Mouse (Mus musculus) myocyte (in vitro differentiated cells): ENCODE data around the gene Mbd3. TPM values are rescaled to one million over a fixed set of nuclear protein-coding genes. Genes with fewer than 3 reads are reported as not detected.
"Not testable (repeated sequence)": the region's sequence is repeated elsewhere in the genome, so short reads cannot be mapped to it uniquely, and the experiment has no call there.

Experiments used
- H3K27me3 ChIP-seq: one replicate; pipeline ENCODE4 v1.6.1; 2011; ENCODE audit not compliant: control insufficient read depth, insufficient read depth, insufficient read length
- H3K36me3 ChIP-seq: one replicate; pipeline ENCODE4 v1.6.1; 2011; ENCODE audit not compliant: control insufficient read depth, insufficient read depth
- H3K4me2 ChIP-seq: one replicate; pipeline ENCODE4 v1.6.1; 2011; ENCODE audit warnings: low read depth, control low read depth
- H3K4me3 ChIP-seq: one replicate; pipeline ENCODE4 v1.5.1; 2011; ENCODE audit warnings: mild to moderate bottlenecking, control low read depth, moderate library complexity
- H3K79me2 ChIP-seq: one replicate; pipeline ENCODE4 v1.6.1; 2011; ENCODE audit not compliant: control insufficient read depth, insufficient read depth
- H3ac ChIP-seq: one replicate; pipeline ENCODE4 v1.6.1; 2011; ENCODE audit not compliant: control insufficient read depth, insufficient read length
- CEBPB ChIP-seq: IDR thresholded peaks from 2 replicates; pipeline ENCODE4 v1.6.1; 2011; ENCODE audit warnings: mild to moderate bottlenecking, moderate library complexity; ENCODE audit not compliant: poor library complexity, insufficient read depth, severe bottlenecking
- E2F4 ChIP-seq: IDR thresholded peaks from one replicate; pipeline ENCODE4 v1.6.1; 2011; ENCODE audit warnings: mild to moderate bottlenecking, control low read depth, moderate library complexity; ENCODE audit not compliant: insufficient read depth
- MAX ChIP-seq: IDR thresholded peaks from one replicate; pipeline ENCODE4 v1.6.1; 2011; ENCODE audit warnings: low read depth, mild to moderate bottlenecking, control low read depth
- MYOD1 ChIP-seq, 3 experiments: IDR thresholded peaks; one replicate each; pipeline ENCODE4 v1.6.1; 2011; ENCODE audit warnings: control low read depth in 2 of 3, low read depth in 2 of 3, mild to moderate bottlenecking in 2 of 3, moderate library complexity in 1 of 3; ENCODE audit not compliant: insufficient read length in 2 of 3, control insufficient read depth in 1 of 3
- MYOG ChIP-seq, 3 experiments: IDR thresholded peaks; one replicate each; pipeline ENCODE4 v1.6.1; 2011; ENCODE audit warnings: control low read depth in 2 of 3, low read depth in 2 of 3, mild to moderate bottlenecking in 2 of 3; ENCODE audit not compliant: insufficient read length in 2 of 3, control insufficient read depth in 1 of 3, insufficient read depth in 1 of 3
- POLR2A ChIP-seq: IDR thresholded peaks from one replicate; pipeline ENCODE4 v1.6.1; 2011; ENCODE audit warnings: low read depth, mild to moderate bottlenecking, control low read depth, moderate library complexity; ENCODE audit not compliant: insufficient read length
- POLR2AphosphoS2 ChIP-seq: IDR thresholded peaks from one replicate; pipeline ENCODE4 v1.6.1; 2011; ENCODE audit warnings: low read depth, control low read depth; ENCODE audit not compliant: insufficient read length
- REST ChIP-seq: IDR thresholded peaks from one replicate; pipeline ENCODE4 v1.6.1; 2011; ENCODE audit warnings: mild to moderate bottlenecking, control low read depth, moderate library complexity; ENCODE audit not compliant: insufficient read depth, insufficient read length
- SRF ChIP-seq: IDR thresholded peaks from one replicate; pipeline ENCODE4 v1.6.1; 2011; ENCODE audit warnings: low read depth; ENCODE audit not compliant: control insufficient read depth, insufficient read length
- TCF12 ChIP-seq: IDR thresholded peaks from one replicate; pipeline ENCODE4 v1.6.1; 2011; ENCODE audit warnings: mild to moderate bottlenecking, control low read depth; ENCODE audit not compliant: poor library complexity, insufficient read depth, severe bottlenecking
- TCF3 ChIP-seq: IDR thresholded peaks from one replicate; pipeline ENCODE4 v1.6.1; 2011; ENCODE audit warnings: low read depth, control low read depth; ENCODE audit not compliant: insufficient read length
- USF1 ChIP-seq: IDR thresholded peaks from one replicate; pipeline ENCODE4 v1.6.1; 2011; ENCODE audit warnings: low read depth, mild to moderate bottlenecking, control low read depth, moderate library complexity
- polyA plus RNA-seq: library from polyadenylated mRNA; unstranded; fragments of >200 nt; fragmentation: generic; extraction: Trizol; gene quantifications from one replicate; pipeline ENCODE4 v1.2.1, GENCODE M21; 2012; ENCODE audit warnings: missing spikeins

Mbd3 gene
- polyA plus RNA-seq, 1 experiment, result 190 TPM

- Histone ChIP-seq H3ac (no peak overlapping the region), H3K27me3 (peaks cover 12% of the 10 kb centered on the region), H3K36me3 (no peaks in the 10 kb centered on the region), H3K4me2 (peak overlapping the region; percentile 97), H3K79me2 (no peaks in the 10 kb centered on the region), H3K4me3 (peak overlapping the region; percentile 95)
- TF ChIP-seq USF1 (no peak), SRF (no peak), E2F4 (no peak), TCF12 (no peak), MYOG (IDR thresholded peaks at IDR 0.05; ENCODE audit: control insufficient read depth in 1 of 3, insufficient read depth in 1 of 3, insufficient read length in 2 of 3, low read depth in 2 of 3) (peak in 1 of 3 experiments; percentile 25), TCF3 (no peak)
These were observed 50.4 kb downstream of the Mbd3 start for GRCm38 (mm10) chr10:80348981-80349380.

GRCm38 (mm10) chr10:80348244-80348781, 51.0 kb downstream of the Mbd3 start, which contains the start of gene Adamtsl5:
Gene Adamtsl5, minus strand, starts transcription at chr10:80348412.
- H3ac ChIP-seq, result peak within 1 kb of the TSS; percentile 6
- peak within 1 kb of the TSS; percentile 97 for H3K4me2 ChIP-seq
- H3K79me2 ChIP-seq, result no peaks in the 10 kb centered on the region
- no peaks in the 10 kb centered on the region for H3K36me3 ChIP-seq
- peaks cover 11% of the 10 kb centered on the region for H3K27me3 ChIP-seq
- no peak for TF ChIP-seq SRF
- TF ChIP-seq MYOD1 (IDR thresholded peaks at IDR 0.05; ENCODE audit: control insufficient read depth in 1 of 3, insufficient read length in 2 of 3, low read depth in 2 of 3), result peak in 2 of 3 experiments; percentile 20 to 78
- peak; percentile 67 for TF ChIP-seq POLR2A
- TF ChIP-seq TCF12, result no peak
- TF ChIP-seq MAX, result no peak
- TF ChIP-seq MYOG (IDR thresholded peaks at IDR 0.05; ENCODE audit: control insufficient read depth in 1 of 3, insufficient read depth in 1 of 3, insufficient read length in 2 of 3, low read depth in 2 of 3), result peak; percentile 14 to 81 (median 70)
- TF ChIP-seq POLR2AphosphoS2, result peak; percentile 36
- no peak for TF ChIP-seq E2F4
- H3K4me3 ChIP-seq, result peak within 1 kb of the TSS; percentile 95

- Histone ChIP-seq H3K27me3 (peaks cover 4% of the 10 kb centered on the region), H3K4me2 (peak overlapping the region; percentile 97), H3K4me3 (peak overlapping the region; percentile 95), H3K36me3 (no peaks in the 10 kb centered on the region), H3ac (peak overlapping the region; percentile 6), H3K79me2 (no peaks in the 10 kb centered on the region)
- TF ChIP-seq MYOG (IDR thresholded peaks at IDR 0.05; ENCODE audit: control insufficient read depth in 1 of 3, insufficient read depth in 1 of 3, insufficient read length in 2 of 3, low read depth in 2 of 3), result peak in 1 of 3 experiments; percentile 28
- peak in 1 of 3 experiments; percentile 36 for TF ChIP-seq MYOD1 (IDR thresholded peaks at IDR 0.05; ENCODE audit: control insufficient read depth in 1 of 3, insufficient read length in 2 of 3, low read depth in 2 of 3)
- no peak for TF ChIP-seq POLR2AphosphoS2
- TF ChIP-seq POLR2A, result peak; percentile 29
These were observed 51.8 kb downstream of the Mbd3 start for GRCm38 (mm10) chr10:80347514-80347967.

GRCm38 (mm10) chr10:80345929-80346328, 53.4 kb downstream of the Mbd3 start:
- not testable (repeated sequence) for H3K4me3 ChIP-seq, H3ac ChIP-seq, H3K27me3 ChIP-seq, H3K79me2 ChIP-seq, H3K36me3 ChIP-seq
- peak overlapping the region; percentile 59 for H3K4me2 ChIP-seq

GRCm38 (mm10) chr10:80345122-80345521, 54.2 kb downstream of the Mbd3 start:
- H3K27me3 ChIP-seq, result no peaks in the 10 kb centered on the region
- TF ChIP-seq POLR2AphosphoS2 (no peak), POLR2A (peak; percentile 0), MYOG (IDR thresholded peaks at IDR 0.05; ENCODE audit: control insufficient read depth in 1 of 3, insufficient read depth in 1 of 3, insufficient read length in 2 of 3, low read depth in 2 of 3) (peak in 1 of 3 experiments; percentile 82), CEBPB (no peak), MYOD1 (IDR thresholded peaks at IDR 0.05; ENCODE audit: control insufficient read depth in 1 of 3, insufficient read length in 2 of 3, low read depth in 2 of 3) (peak in 2 of 3 experiments; percentile 18 to 76)
- H3ac ChIP-seq, result no peak overlapping the region
- peak overlapping the region; percentile 59 for H3K4me2 ChIP-seq
- no peaks in the 10 kb centered on the region for H3K79me2 ChIP-seq
- no peaks in the 10 kb centered on the region for H3K36me3 ChIP-seq
- peak overlapping the region; percentile 20 for H3K4me3 ChIP-seq

GRCm38 (mm10) chr10:80344131-80344661, 55.2 kb downstream of the Mbd3 start:
- Histone ChIP-seq H3K36me3 (no peaks in the 10 kb centered on the region), H3ac (no peak overlapping the region), H3K79me2 (no peaks in the 10 kb centered on the region), H3K27me3 (no peaks in the 10 kb centered on the region), H3K4me2 (peak overlapping the region; percentile 59), H3K4me3 (peak overlapping the region; percentile 20)
- TF ChIP-seq MYOD1 (IDR thresholded peaks at IDR 0.05; ENCODE audit: control insufficient read depth in 1 of 3, insufficient read length in 2 of 3, low read depth in 2 of 3) (peak in 1 of 3 experiments; percentile 9), MYOG (IDR thresholded peaks at IDR 0.05; ENCODE audit: control insufficient read depth in 1 of 3, insufficient read depth in 1 of 3, insufficient read length in 2 of 3, low read depth in 2 of 3) (peak in 1 of 3 experiments; percentile 44), POLR2AphosphoS2 (peak; percentile 40), REST (no peak), POLR2A (no peak)
